Mouse (Mus musculus): ENCODE measurements around the gene Bag6.

The Bag6 gene

DNA sequence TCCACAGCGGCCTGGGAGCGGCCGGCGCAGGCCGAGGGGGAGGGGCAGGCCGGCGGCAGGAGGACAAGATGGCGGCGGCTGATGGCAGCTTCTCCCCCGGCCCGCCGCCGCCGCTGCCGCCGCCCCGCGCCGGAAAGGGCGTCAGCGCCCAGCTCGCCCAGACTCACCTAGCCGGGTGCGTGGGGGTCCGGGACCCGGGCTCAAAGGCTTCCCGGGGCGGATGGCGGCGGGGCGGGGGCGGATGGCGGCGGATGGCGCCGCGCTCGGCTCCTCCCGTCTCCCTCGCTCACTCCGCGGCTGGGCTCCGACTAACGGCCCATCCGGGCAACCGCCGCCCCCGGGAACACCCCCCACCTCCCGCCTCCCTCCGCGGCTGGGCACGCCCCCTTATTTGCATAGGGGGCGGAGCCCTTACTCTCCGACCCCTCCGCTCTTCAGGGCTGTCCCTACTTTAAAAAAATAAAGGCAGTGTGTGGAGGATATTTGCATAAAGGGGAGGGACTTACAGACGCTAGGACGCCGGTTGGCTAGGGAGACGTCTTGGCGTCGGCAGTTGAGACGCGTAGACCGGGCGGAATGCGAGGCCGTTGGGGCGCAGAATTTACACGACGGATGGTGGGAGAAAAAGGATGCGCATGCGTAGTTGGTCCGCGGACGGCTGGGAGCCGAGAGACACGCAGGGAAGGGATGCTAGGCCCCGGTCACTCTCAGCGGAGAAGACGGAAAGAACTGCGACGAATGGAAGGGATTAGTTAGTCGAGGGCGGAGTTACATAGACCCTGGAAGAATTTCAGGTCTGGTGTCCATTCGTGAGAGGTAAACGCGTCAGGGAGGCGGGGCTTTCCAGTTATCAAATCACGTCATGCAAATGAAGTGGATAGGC lies 29.8 kb downstream of the Bag6 start, which contains the start of gene Prrc2a:
Gene Prrc2a (minus strand): TSS at position 330 of the 883 bp plus-strand sequence.
- in situ Hi-C loops (cut with MboI, MseI), result no loop called here

GRCm38 (mm10) chr17:35165451-35166155 lies 30.6 kb downstream of the Bag6 start:
- in situ Hi-C loops (cut with MboI, MseI), result no loop called here

- in situ Hi-C loops (cut with MboI, MseI), result no loop called here
These were observed 31.5 kb downstream of the Bag6 start for GRCm38 (mm10) chr17:35166352-35167035.

DNA sequence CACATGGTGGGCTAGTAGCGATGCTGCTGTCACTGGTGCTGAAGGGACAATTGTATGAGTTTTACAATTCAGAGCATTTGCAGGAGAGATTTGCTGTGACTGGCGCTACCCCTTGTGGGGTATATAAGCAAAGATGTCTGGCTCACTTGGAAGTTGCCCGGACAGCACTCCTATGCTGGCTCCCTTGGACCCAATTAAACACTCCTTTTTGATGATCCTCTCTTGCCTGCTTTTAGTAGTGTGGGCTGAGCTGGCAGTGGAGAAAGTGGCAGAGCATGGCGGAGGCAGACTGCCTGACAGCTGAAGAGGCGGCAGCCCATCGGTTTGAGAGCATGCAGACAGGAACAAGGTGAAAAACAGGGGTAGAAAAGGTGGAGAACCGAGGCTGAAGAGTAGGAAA lies 32.8 kb downstream of the Bag6 start:
- in situ Hi-C loops (cut with MboI, MseI), result no loop called here

DNA sequence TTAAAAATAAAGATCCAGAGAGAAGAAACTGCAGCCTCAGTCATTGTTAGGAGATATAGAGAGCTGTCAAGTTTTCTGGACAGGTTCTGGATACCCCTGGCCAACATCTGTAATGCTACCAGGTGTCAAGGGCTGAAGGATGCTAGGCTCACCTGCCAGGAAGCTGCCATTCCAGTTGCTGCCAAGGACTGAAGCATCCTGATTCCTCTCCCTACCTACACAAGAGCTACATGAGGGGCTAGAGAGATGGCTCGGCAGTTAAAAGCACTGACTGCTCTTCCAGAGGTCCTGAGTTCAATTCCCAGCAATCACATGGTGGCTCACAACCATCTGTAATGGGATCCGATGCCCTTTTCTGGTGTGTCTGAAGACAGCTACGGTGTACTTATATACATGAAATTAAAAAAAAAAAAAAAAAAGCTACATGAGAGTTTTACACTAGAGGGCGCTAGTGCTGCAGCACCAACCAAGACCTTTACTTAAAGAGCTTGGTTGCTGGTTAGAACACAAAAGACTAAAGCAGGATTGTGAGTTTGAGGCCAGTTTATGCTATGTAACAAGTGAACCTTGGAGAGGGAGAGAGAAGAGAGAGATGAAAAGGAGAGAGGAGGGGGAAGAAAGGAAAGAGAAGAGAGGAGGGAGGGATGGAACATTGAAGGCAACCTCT lies 33.7 kb downstream of the Bag6 start:
- in situ Hi-C loops (cut with MboI, MseI), result no loop called here

DNA sequence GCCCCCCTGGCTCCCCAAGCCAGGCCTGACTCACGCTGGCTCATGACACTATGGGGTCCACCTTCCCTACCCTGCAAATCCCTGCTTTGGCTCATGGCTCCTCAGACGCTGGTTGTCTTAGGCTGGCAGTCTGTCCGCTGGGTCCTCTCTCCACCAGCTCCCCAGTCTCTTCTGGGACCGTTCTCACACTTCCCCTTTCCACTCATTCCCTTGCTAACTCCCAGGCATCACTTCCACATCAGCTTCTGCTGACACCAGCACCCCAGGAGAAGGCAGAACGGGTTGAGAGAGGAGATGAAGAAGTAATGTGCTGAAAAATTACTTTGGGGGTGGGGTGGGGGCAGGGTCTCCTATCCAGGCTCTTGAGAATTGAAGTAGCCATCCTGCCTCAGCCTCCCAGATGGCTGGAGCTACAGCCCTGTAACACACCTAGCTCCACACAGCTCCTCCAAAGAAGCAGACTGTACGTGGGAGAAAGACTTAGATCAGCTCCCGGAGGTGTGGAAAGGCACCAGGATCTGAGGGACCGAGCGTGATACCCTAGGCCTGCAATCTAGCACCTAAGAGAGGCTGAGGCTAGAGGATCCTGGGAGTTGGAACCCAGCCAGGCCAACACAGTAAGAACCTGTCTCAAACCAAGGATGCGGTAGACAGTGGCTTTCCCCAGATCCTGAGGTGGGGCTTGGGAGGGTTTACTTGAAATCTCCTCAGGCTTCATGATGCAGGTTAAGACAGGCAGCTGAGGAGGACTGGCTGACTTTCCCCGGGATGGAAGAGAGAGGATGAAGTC lies 37.7 kb downstream of the Bag6 start:
- in situ Hi-C loops (cut with MboI, MseI), result loop anchor here (5.0 kb wide), 1 partner anchor 60 kb away; the partner anchor contains the start of gene Atp6v1g2

GRCm38 (mm10) chr17:35173329-35173728 lies 38.4 kb downstream of the Bag6 start:
- in situ Hi-C loops (cut with MboI, MseI), result loop anchor here (5.0 kb wide), 1 partner anchor 59 kb away; the partner anchor contains the start of gene Atp6v1g2

DNA sequence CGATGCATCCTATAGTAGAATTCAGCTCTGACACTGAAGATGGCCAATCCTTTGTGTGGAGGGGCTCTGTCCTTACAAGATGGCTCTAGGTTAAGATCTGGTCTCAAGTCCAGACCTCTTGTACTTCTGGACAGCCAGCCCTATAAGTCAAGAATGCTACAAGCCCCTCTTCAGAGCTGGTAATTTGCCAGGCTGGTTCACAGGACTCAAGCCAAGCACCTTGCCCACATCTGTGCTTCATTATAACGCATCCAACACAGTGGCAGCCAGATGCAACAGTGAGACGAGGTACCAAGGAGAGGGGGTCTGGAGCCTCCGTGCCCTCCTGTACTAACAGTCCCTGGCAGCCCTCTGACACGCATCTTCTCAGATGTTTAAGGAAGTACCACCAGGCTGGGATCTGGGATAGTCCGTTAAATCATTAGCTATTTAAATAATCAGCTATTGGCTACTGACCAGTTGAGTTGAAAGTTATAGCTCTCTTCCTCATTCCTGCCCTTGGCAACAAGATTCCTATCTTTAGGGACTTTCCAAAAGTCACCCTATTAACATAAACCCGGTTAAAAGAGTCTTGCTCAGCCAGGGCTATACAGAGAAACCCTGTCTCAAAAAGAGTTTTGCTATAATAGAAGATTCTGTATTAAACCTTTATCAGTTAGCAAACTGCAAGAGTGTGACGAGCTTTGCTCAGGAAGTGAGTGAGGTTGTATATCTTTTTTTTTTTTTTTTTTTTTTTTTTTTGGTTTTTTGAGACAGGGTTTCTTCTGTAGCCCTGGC lies 39.4 kb downstream of the Bag6 start:
- in situ Hi-C loops (cut with MboI, MseI), result loop anchor here (5.0 kb wide), 1 partner anchor 58 kb away; the partner anchor contains the start of gene Atp6v1g2

DNA sequence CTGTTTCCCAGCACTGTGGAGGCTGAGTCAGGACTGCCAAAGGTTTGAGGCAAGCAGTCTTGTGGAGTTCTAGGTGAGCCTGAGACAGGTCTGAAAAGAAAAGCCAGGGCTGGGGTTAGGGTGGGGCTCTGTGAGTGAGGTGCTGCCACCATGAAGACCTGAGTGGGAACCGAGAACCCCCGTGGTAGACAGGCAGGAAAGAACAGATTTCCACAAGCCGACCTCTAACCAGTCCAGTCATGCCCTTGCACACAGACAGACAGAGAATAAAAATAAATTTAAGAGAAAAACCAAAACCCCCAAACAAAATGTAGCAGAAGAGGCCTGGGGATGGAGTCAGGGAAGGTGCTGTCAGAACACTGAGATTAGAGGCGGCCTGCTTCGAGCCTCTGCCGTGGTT lies 40.4 kb downstream of the Bag6 start:
- in situ Hi-C loops (cut with MboI, MseI), result no loop called here

- in situ Hi-C loops (cut with MboI, MseI), result no loop called here
These were observed 41.0 kb downstream of the Bag6 start, which contains the start of gene Aif1 for GRCm38 (mm10) chr17:35175968-35176367. Aif1 (minus strand) TSS chr17:35176068.

DNA sequence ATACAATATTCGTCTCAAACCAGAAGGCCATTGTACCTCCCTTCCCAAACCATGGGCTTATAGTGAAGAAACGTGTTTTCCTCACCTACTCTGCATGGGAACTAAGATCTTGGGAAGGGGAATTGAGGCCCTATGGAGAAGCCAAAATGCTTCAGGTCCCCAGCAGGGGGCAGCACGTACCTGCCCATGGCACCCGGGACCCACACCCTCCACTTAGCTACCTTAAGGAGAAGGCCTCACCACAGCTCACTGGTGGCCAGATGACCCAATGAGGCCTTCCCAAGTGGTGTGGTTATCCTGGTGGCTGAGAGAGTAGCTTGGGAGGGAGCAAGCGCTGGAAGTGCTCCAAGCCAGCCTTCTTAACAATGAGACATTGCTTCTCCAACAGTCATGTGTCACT lies 43.5 kb downstream of the Bag6 start:
- in situ Hi-C loops (cut with MboI, MseI), result no loop called here

DNA sequence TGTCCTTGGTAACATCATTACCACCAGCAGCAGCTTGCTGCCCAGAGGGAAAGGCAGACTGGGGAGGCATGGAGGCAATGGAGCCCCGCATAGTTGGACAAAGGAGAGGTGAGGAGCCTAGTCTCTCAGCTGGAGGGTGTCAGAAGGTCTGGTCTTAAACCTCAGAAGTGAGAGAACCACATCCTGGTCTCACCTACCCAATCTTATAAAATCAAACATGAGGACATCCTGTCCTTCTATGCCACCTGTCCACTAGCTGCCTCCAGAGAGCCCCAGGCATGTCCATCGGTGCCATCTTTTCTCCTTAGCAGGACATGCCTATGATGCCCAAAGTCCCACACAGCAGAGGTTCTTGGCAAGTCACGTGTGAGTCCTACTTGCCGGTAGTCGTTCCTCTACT lies 45.1 kb downstream of the Bag6 start:
- in situ Hi-C loops (cut with MboI, MseI), result no loop called here

DNA sequence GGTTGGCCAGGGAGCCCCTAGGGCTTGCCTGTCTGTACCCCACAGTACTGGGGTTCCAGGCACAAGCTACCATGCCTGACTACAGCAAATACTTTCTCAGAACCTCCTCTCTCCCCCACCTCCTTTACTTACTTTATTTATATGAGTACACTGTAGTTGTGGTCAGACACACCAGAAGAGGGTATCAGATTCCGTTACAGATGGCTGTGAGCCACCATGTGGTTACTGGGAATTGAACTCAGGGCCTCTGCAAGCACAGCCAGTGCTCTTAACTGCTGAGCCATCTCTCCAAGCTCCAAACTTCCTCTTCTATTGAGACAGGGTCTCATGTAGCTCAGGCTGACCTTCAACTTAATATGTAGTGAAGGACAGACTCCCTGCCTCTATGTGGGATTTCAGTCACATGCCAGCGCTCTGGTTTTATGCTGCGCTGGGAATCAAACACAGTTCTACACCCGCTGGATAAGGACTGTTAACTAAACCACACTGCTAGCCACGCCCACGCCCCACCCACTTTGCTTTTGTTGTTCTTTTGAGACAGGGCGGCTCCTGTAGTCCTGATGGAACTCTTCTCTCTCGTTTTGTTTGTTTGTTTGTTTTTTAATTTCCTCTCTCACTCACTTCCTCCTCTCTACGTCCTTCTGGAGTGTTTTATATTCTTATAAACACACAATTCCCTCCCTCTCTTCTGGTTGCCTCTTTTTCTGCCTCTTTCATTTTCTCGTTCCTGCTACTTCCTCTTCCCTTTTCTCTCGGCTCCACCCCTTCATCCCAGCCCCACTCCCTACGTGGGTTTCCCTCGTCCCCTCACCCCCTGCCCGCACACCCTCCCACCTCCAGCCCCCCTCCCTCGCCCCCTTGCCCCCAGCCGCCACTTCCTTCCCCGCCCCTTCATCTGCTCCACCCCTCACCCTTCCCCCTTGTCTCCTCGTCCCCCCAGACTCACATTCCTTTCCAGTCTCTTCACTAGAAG lies 50.9 kb downstream of the Bag6 start:
- in situ Hi-C loops (cut with MboI, MseI), result no loop called here

DNA sequence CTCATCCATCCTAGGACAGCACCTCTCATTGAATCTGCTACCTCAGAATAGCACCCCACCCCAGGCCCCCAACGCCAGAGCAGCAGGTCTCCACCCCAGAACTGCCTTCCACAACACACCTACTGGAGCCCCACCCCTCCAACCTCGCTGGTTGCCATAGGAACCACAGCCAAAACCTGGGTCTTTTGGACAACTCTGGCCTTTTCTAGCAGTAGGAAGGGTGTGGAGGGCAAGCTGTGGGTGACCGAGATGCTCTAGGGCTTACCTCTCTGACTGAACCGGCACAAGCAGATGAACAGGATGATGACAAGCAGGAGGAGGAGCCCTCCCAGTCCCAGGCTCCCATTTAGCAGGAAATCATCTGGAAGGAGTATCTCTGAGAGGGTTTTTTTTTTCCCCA lies 51.7 kb downstream of the Bag6 start:
- in situ Hi-C loops (cut with MboI, MseI), result no loop called here

GRCm38 (mm10) chr17:35187345-35187744 lies 52.4 kb downstream of the Bag6 start:
- in situ Hi-C loops (cut with MboI, MseI), result no loop called here

DNA sequence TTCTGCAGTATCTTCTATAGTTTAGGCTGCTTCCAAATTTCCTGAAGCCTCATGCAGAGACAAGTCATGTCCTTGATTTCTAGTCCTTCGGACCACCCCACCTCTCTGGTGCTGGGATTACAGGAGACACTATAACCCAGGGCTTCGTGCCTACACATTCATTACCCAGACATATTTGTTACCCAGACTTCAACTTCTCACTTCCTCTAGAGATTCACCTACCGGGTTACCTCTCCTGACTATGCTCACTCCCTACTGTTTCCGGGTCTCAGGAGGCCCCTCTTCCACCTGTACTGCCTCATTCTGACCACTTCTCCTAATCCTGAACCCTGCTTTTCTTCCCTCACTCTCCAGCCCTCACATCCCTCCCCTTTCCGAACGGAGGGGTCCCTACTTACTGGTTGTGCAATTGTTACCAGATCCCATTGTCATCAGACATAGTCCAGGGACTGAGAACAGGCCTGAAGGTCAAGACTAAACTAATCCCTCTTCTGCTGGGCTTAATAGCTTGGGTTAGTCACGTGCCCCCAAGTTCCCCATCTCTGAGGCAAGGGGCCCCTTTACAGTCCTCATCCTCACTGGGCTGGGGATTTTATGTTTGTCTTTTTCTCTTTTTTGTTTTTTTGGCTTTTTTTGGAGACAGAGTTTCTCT lies 53.1 kb downstream of the Bag6 start, which contains the start of gene Lst1:
Gene Lst1 (minus strand): TSS at position 481 of the 652 bp plus-strand sequence.
- in situ Hi-C loops (cut with MboI, MseI), result no loop called here

DNA sequence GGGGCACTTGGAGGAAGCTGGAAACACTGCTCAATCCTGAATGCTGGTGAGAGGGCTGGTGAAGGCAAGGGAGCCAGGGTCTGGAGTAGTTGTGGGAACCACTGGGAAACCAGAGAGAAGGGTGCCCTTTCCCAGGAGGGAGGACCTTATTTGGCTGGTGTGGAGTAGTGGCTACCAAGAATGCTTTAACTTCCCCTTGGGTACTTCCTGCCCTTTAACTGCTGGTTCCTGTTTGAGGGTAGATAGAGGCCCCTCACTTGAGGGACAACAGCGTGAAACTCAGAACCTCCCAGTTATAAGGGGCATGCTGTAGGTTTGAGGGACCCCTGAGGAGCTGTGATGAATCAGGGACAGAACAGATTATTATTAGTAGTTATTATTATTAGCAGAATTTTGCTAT lies 54.2 kb downstream of the Bag6 start:
- in situ Hi-C loops (cut with MboI, MseI), result no loop called here

DNA sequence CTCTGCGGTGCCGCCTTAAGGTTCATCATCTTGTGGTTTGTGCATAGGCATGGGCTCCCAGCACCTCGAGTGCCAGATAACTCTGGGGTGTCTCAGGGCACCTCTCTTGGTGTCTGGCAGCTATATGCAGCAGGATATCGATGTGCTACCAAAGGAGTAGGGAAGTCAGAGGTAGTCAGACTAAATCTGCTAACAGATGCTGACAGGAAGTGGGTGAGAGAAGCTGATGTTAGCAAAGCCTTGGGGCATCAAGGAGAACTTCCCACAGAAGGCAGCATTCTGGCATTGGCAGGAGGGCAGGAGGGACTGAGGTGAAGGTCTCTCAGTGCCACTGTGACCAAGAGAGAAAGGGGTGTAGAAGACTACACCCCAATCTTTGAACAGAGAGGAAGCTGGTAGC lies 55.1 kb downstream of the Bag6 start:
- in situ Hi-C loops (cut with MboI, MseI), result no loop called here

Data from T-helper 1 cell (primary cell).